ENCODE assay signal across 12 mouse cellular contexts in genomic region chr16:38371705-38372296, GRCm38 (mm10). TPM values are rescaled to one million over a fixed set of nuclear protein-coding genes. Genes with fewer than 3 reads are reported as not detected.
A peak's percentile ranks its signal among the peaks of the same experiment; 100 is the strongest.
DNase-seq lines count a peak whose midpoint lies in the region; ATAC-seq lines count a peak whose summit lies in the region.
"Had no signal": no experiment of that assay in that cellular context is flagged by ENCODE, and none has a peak within 500 bp of the region (broad histone marks: within the 10 kb centered on the region; RNA-seq: fewer than 3 reads in every experiment).

No protein-coding gene starts in this region.

- no peaks in the 10 kb centered on the region for H3K27me3 ChIP-seq in hindbrain, embryonic 10.5 days (ENCODE audit: insufficient read depth, poor library complexity, severe bottlenecking)
- H3K27me3 ChIP-seq in hindbrain, embryonic 14.5 days (ENCODE audit: control insufficient read depth, insufficient read depth, low read length), result no peaks in the 10 kb centered on the region
- no peaks in the 10 kb centered on the region for H3K27me3 ChIP-seq in heart, embryonic 16.5 days (ENCODE audit: control insufficient read depth, insufficient read depth, low read length)

- no peaks in the 10 kb centered on the region for H3K9me3 ChIP-seq in hindbrain, embryonic 10.5 days
- no peaks in the 10 kb centered on the region for H3K9me3 ChIP-seq in hindbrain, embryonic 14.5 days (ENCODE audit: control insufficient read depth, low read length)
- H3K9me3 ChIP-seq in heart, embryonic 16.5 days (replicated peaks; ENCODE audit: control insufficient read depth, low read length), result no peaks in the 10 kb centered on the region

- no peaks in the 10 kb centered on the region for H3K36me3 ChIP-seq in hindbrain, embryonic 10.5 days
- H3K36me3 ChIP-seq in hindbrain, embryonic 14.5 days (replicated peaks; ENCODE audit: control insufficient read depth, insufficient read depth), result no peaks in the 10 kb centered on the region
- H3K36me3 ChIP-seq in heart, embryonic 16.5 days (ENCODE audit: control insufficient read depth, insufficient read depth), result peaks cover 28% of the 10 kb centered on the region

- no peak overlapping the region for H3K4me2 ChIP-seq in hindbrain, embryonic 14.5 days (replicated peaks)
- peak overlapping the region; percentile 19; the same call in 1 of the 2 replicates for H3K4me2 ChIP-seq in heart, embryonic 16.5 days (ENCODE audit: low read depth, low read length)

- WGBS in hindbrain, embryonic 10.5 days, result 89% methylated on average over 15 of the region's 15 CpGs
- WGBS in hindbrain, embryonic 14.5 days, result 87% methylated on average over 15 of the region's 15 CpGs
- WGBS in heart, embryonic 16.5 days, result 62% methylated on average over 15 of the region's 15 CpGs

- no peak overlapping the region for H3K9ac ChIP-seq in hindbrain, embryonic 14.5 days
- H3K9ac ChIP-seq in heart, embryonic 16.5 days (ENCODE audit: low read length), result 0 out of 2 replicates have a peak overlapping the region, but pooled peaks have one; percentile 3

- ATAC-seq in hindbrain, embryonic 14.5 days (ENCODE audit: low FRiP score), result no peak
- ATAC-seq in heart, embryonic 16.5 days (replicated peaks; ENCODE audit: extremely low read depth, insufficient read depth, low FRiP score), result no peak
- ATAC-seq in megakaryocyte-erythroid progenitor cell, adult 5-6 weeks (replicated peaks; ENCODE audit: low FRiP score, low TSS enrichment, poor library complexity, severe bottlenecking), result peak; percentile 89
- ATAC-seq: hindbrain, postnatal 0 days had no signal

- H3K4me1 ChIP-seq in hindbrain, embryonic 10.5 days (replicated peaks), result peaks cover 29% of the 10 kb centered on the region
- no peaks in the 10 kb centered on the region for H3K4me1 ChIP-seq in hindbrain, embryonic 14.5 days (replicated peaks; ENCODE audit: control insufficient read depth, insufficient read depth, low read length)
- peaks cover 74% of the 10 kb centered on the region for H3K4me1 ChIP-seq in heart, embryonic 16.5 days (ENCODE audit: control insufficient read depth, insufficient read depth, low read length)

- H3K27ac ChIP-seq in hindbrain, embryonic 10.5 days, result peak overlapping the region; percentile 35; the same call in 1 of the 2 replicates
- H3K27ac ChIP-seq in hindbrain, embryonic 14.5 days, result no peak overlapping the region
- no peak overlapping the region; the same call in 1 of the 2 replicates for H3K27ac ChIP-seq in heart, embryonic 16.5 days (ENCODE audit: low read length)
- H3K27ac ChIP-seq: hindbrain, postnatal 0 days had no signal

- no peak for DNase-seq in hindbrain, embryonic 10.5 days (ENCODE audit: low spot score)
- DNase-seq in hindbrain, embryonic 14.5 days (ENCODE audit: low spot score), result no peak
- DNase-seq in MEL-GATA-1-ER (ENCODE audit: extremely low read depth, low read depth), result peak; percentile 99
- no peak for DNase-seq in retina, postnatal 1 day
- no peak for DNase-seq in adrenal gland, adult 8-10 months
- DNase-seq: cerebellum, adult 11 months; kidney, postnatal 36 days had no signal

- no peak overlapping the region for H3K4me3 ChIP-seq in hindbrain, embryonic 10.5 days
- H3K4me3 ChIP-seq in hindbrain, embryonic 14.5 days (replicated peaks; ENCODE audit: low read length), result no peak overlapping the region
- no peak overlapping the region for H3K4me3 ChIP-seq in heart, embryonic 16.5 days (ENCODE audit: low read length)

RNA-seq across cellular contexts. Expression of gene Popdc2, which starts 9.8 kb away (rescaled TPM):
- 0.68 and 1.6 TPM in 2 replicates for polyA plus RNA-seq in hindbrain, embryonic 10.5 days (2016; fragmentation: Nextera tagmentation; extraction: Ambion mirVana)
- polyA plus RNA-seq in hindbrain, embryonic 14.5 days (2014; fragmentation: Nextera tagmentation; extraction: Ambion mirVana), result 0.24 and 0.26 TPM in 2 replicates
- polyA plus RNA-seq in heart, embryonic 16.5 days (2015; fragmentation: Nextera tagmentation; extraction: Ambion mirVana), result 421 and 423 TPM in 2 replicates
- total RNA-seq in megakaryocyte-erythroid progenitor cell, adult 5-6 weeks (2014; fragmentation: Nextera tagmentation), result 10.0 and 10.1 TPM in 2 replicates
- 3.1 TPM in 1 of 2 replicates, not detected in the other for total RNA-seq in megakaryocyte-erythroid progenitor cell, adult 5-6 weeks (2017)
- 1 to 10 TPM in 2 of 4 experiments, under 1 TPM in 2; 0.66 to 2.5 (median 0.94) TPM for total RNA-seq in adrenal gland, adult 8-10 months (2022)

RNA-seq across cellular contexts. Expression of gene Gm21987, which starts 25.0 kb away (rescaled TPM):
- polyA plus RNA-seq in hindbrain, embryonic 10.5 days (2016; fragmentation: Nextera tagmentation; extraction: Ambion mirVana), result not detected in 2 replicates
- polyA plus RNA-seq in hindbrain, embryonic 14.5 days (2014; fragmentation: Nextera tagmentation; extraction: Ambion mirVana), result not detected in 2 replicates
- polyA plus RNA-seq in heart, embryonic 16.5 days (2015; fragmentation: Nextera tagmentation; extraction: Ambion mirVana), result 2.3 and 4.6 TPM in 2 replicates
- total RNA-seq in megakaryocyte-erythroid progenitor cell, adult 5-6 weeks (2014; fragmentation: Nextera tagmentation), result not detected in 2 replicates
- total RNA-seq in megakaryocyte-erythroid progenitor cell, adult 5-6 weeks (2017), result not detected in 2 replicates
- under 1 TPM in 1 of 4 experiments, not detected in 3; 0.97 TPM for total RNA-seq in adrenal gland, adult 8-10 months (2022)
- total RNA-seq: hindbrain, postnatal 0 days; left cerebral cortex, postnatal 14 days had no signal
- polyA plus RNA-seq: frontal cortex, adult 2 months; hindbrain, postnatal 0 days had no signal

RNA-seq across cellular contexts. Expression of gene Cox17, which starts 25.0 kb away (rescaled TPM):
- 142 and 146 TPM in 2 replicates for polyA plus RNA-seq in hindbrain, embryonic 10.5 days (2016; fragmentation: Nextera tagmentation; extraction: Ambion mirVana)
- polyA plus RNA-seq in hindbrain, embryonic 14.5 days (2014; fragmentation: Nextera tagmentation; extraction: Ambion mirVana), result 74.3 and 97.1 TPM in 2 replicates
- 256 and 261 TPM in 2 replicates for polyA plus RNA-seq in heart, embryonic 16.5 days (2015; fragmentation: Nextera tagmentation; extraction: Ambion mirVana)
- total RNA-seq in megakaryocyte-erythroid progenitor cell, adult 5-6 weeks (2014; fragmentation: Nextera tagmentation), result 228 and 369 TPM in 2 replicates
- 465 and 506 TPM in 2 replicates for total RNA-seq in megakaryocyte-erythroid progenitor cell, adult 5-6 weeks (2017)
- total RNA-seq in adrenal gland, adult 8-10 months (2022), result 100 to 1,000 TPM; 171 to 378 (median 215) TPM

RNA-seq across cellular contexts. Expression of gene Maats1, which starts 29.9 kb away (rescaled TPM):
- 0.60 and 2.0 TPM in 2 replicates for polyA plus RNA-seq in hindbrain, embryonic 10.5 days (2016; fragmentation: Nextera tagmentation; extraction: Ambion mirVana)
- 1.2 and 1.5 TPM in 2 replicates for polyA plus RNA-seq in hindbrain, embryonic 14.5 days (2014; fragmentation: Nextera tagmentation; extraction: Ambion mirVana)
- polyA plus RNA-seq in heart, embryonic 16.5 days (2015; fragmentation: Nextera tagmentation; extraction: Ambion mirVana), result 0.12 and 0.50 TPM in 2 replicates
- not detected in 2 replicates for total RNA-seq in megakaryocyte-erythroid progenitor cell, adult 5-6 weeks (2014; fragmentation: Nextera tagmentation)
- total RNA-seq in megakaryocyte-erythroid progenitor cell, adult 5-6 weeks (2017), result 0.04 and 0.66 TPM in 2 replicates
- 1 to 10 TPM in 1 of 4 experiments, under 1 TPM in 3; 0.38 to 1.0 (median 0.46) TPM for total RNA-seq in adrenal gland, adult 8-10 months (2022)

Comparison
In these comparisons a context has a peak if more than half of its experiments do, and no peak if none do; other contexts are left out.
1. RNA of gene Popdc2, which starts 9.8 kb away (polyA plus RNA-seq): 421 to 423 TPM in heart, embryonic 16.5 days; 0.68 to 1.6 TPM in hindbrain, embryonic 10.5 days and 0.24 to 0.26 TPM in hindbrain, embryonic 14.5 days; every median in the first group is over 100 times any median in the second.